Mouse (Mus musculus) induced T-regulatory cell, adult 2 months (primary cell): ENCODE data around the gene Atl2.

Experiments
- DNase-seq: peaks from one replicate; pipeline ENCODE4 v3.0.0-alpha.2; 2012; ENCODE audit warnings: low read depth

Atl2 gene

GRCm38 (mm10) chr17:79818884-79819283 lies 77.0 kb downstream of the Atl2 start:
- DNase-seq, result no peak

- no peak for DNase-seq
Measured at GRCm38 (mm10) chr17:79817995-79818394, 77.9 kb downstream of the Atl2 start.

- no peak for DNase-seq
Measured at GRCm38 (mm10) chr17:79817551-79817950, 78.4 kb downstream of the Atl2 start.

GRCm38 (mm10) chr17:79816896-79817295 lies 79.0 kb downstream of the Atl2 start:
- peak; percentile 28 for DNase-seq

GRCm38 (mm10) chr17:79810421-79810820 lies 85.5 kb downstream of the Atl2 start:
- DNase-seq, result no peak

GRCm38 (mm10) chr17:79809491-79810316 lies 86.2 kb downstream of the Atl2 start:
- no peak for DNase-seq

- no peak for DNase-seq
Measured at GRCm38 (mm10) chr17:79807237-79807930, 88.5 kb downstream of the Atl2 start.

- no peak for DNase-seq
Measured at GRCm38 (mm10) chr17:79804747-79805146, 91.2 kb downstream of the Atl2 start.

- no peak for DNase-seq
Measured at GRCm38 (mm10) chr17:79802056-79802455, 93.9 kb downstream of the Atl2 start.

GRCm38 (mm10) chr17:79798831-79799230 lies 97.1 kb downstream of the Atl2 start:
- no peak for DNase-seq
